Mouse (Mus musculus): ENCODE results near the gene Ly6g5c. TPM values are rescaled to one million over a fixed set of nuclear protein-coding genes. Genes with fewer than 3 reads are reported as not detected.

The Ly6g5c gene
- total and polyA plus RNA-seq, 2 experiments from 2014 or later: not detected

- Histone ChIP-seq H3K27ac (ENCODE audit: low read depth, low read length) (no peak overlapping the region), H3K9ac (replicated peaks; ENCODE audit: low read length, poor library complexity, severe bottlenecking) (no peak overlapping the region), H3K9me3 (ENCODE audit: low read length) (no peaks in the 10 kb centered on the region), H3K27me3 (ENCODE audit: insufficient read depth, low read length) (no peaks in the 10 kb centered on the region), H3K4me1 (ENCODE audit: insufficient read depth, low read length) (peaks cover 8% of the 10 kb centered on the region; the same call in 1 of the 2 replicates), H3K4me3 (ENCODE audit: low read depth, low read length) (no peak overlapping the region), H3K36me3 (ENCODE audit: insufficient read depth, low read length) (peaks cover 75% of the 10 kb centered on the region), H3K4me2 (ENCODE audit: low read depth, low read length, poor library complexity, severe bottlenecking) (no peak overlapping the region)
- no peak for DNase-seq (ENCODE audit: low spot score)
- TF ChIP-seq CTCF (IDR thresholded peaks at IDR 0.05): no peak
- 82% methylated on average over 7 of the region's 7 CpGs for WGBS
- ATAC-seq (ENCODE audit: low FRiP score): no peak
These were observed 51.6 kb downstream of the Ly6g5c start for GRCm38 (mm10) chr17:35159638-35160037.

- no peak overlapping the region for H3K27ac ChIP-seq (ENCODE audit: low read depth, low read length)
- WGBS: 80% methylated on average over 11 of the region's 11 CpGs
- no peak overlapping the region for H3K4me2 ChIP-seq (ENCODE audit: low read depth, low read length, poor library complexity, severe bottlenecking)
- ATAC-seq (ENCODE audit: low FRiP score): no peak
- H3K9ac ChIP-seq (replicated peaks; ENCODE audit: low read length, poor library complexity, severe bottlenecking): no peak overlapping the region
- TF ChIP-seq CTCF (IDR thresholded peaks at IDR 0.05): no peak
- peaks cover 58% of the 10 kb centered on the region for H3K36me3 ChIP-seq (ENCODE audit: insufficient read depth, low read length)
- no peaks in the 10 kb centered on the region for H3K9me3 ChIP-seq (ENCODE audit: low read length)
- DNase-seq (ENCODE audit: low spot score): no peak
- H3K4me1 ChIP-seq (ENCODE audit: insufficient read depth, low read length): peaks cover 10% of the 10 kb centered on the region; the same call in 1 of the 2 replicates
- no peaks in the 10 kb centered on the region for H3K27me3 ChIP-seq (ENCODE audit: insufficient read depth, low read length)
- no peak overlapping the region; the same call in 1 of the 2 replicates for H3K4me3 ChIP-seq (ENCODE audit: low read depth, low read length)
These were observed 53.3 kb downstream of the Ly6g5c start for GRCm38 (mm10) chr17:35161421-35161820.

Other genes with a start within 250 kb of the Ly6g5c start
Only the 30 nearest of the 43 such genes appear.
- 1.4 and 1.6 TPM in 2 replicates for gene Hspa1l, start 135.6 kb upstream of the Ly6g5c start, total RNA-seq (2014; rRNA removed)
- gene Hspa1l, start 135.6 kb upstream of the Ly6g5c start, polyA plus RNA-seq (2015; fragmentation: Nextera tagmentation; extraction: Ambion mirVana): 0.73 and 0.81 TPM in 2 replicates
- gene Lsm2, start 126.4 kb upstream of the Ly6g5c start, total RNA-seq (2014; rRNA removed): 17.6 and 35.3 TPM in 2 replicates
- gene Lsm2, start 126.4 kb upstream of the Ly6g5c start, polyA plus RNA-seq (2015; fragmentation: Nextera tagmentation; extraction: Ambion mirVana): 93.0 and 94.9 TPM in 2 replicates
- 89.0 and 97.8 TPM in 2 replicates for gene Vars, start 107.3 kb upstream of the Ly6g5c start, total RNA-seq (2014; rRNA removed)
- gene Vars, start 107.3 kb upstream of the Ly6g5c start, polyA plus RNA-seq (2015; fragmentation: Nextera tagmentation; extraction: Ambion mirVana): 39.7 and 40.9 TPM in 2 replicates
- gene Vwa7, start 91.7 kb upstream of the Ly6g5c start, total RNA-seq (2014; rRNA removed): 0.19 and 0.44 TPM in 2 replicates
- gene Vwa7, start 91.7 kb upstream of the Ly6g5c start, polyA plus RNA-seq (2015; fragmentation: Nextera tagmentation; extraction: Ambion mirVana): 0.06 and 0.14 TPM in 2 replicates
- 0.38 TPM in 1 of 2 replicates, not detected in the other for gene Sapcd1, start 80.3 kb upstream of the Ly6g5c start, total RNA-seq (2014; rRNA removed)
- gene Sapcd1, start 80.3 kb upstream of the Ly6g5c start, polyA plus RNA-seq (2015; fragmentation: Nextera tagmentation; extraction: Ambion mirVana): 1.5 and 1.6 TPM in 2 replicates
- 1.7 and 3.8 TPM in 2 replicates for gene Msh5, start 61.5 kb upstream of the Ly6g5c start, total RNA-seq (2014; rRNA removed)
- gene Msh5, start 61.5 kb upstream of the Ly6g5c start, polyA plus RNA-seq (2015; fragmentation: Nextera tagmentation; extraction: Ambion mirVana): 1.3 and 1.4 TPM in 2 replicates
- gene Clic1, start 58.3 kb upstream of the Ly6g5c start, total RNA-seq (2014; rRNA removed): 28.0 and 33.4 TPM in 2 replicates
- 40.0 and 41.9 TPM in 2 replicates for gene Clic1, start 58.3 kb upstream of the Ly6g5c start, polyA plus RNA-seq (2015; fragmentation: Nextera tagmentation; extraction: Ambion mirVana)
- 159 and 204 TPM in 2 replicates for gene Ddah2, start 49.2 kb upstream of the Ly6g5c start, total RNA-seq (2014; rRNA removed)
- 210 and 213 TPM in 2 replicates for gene Ddah2, start 49.2 kb upstream of the Ly6g5c start, polyA plus RNA-seq (2015; fragmentation: Nextera tagmentation; extraction: Ambion mirVana)
- 2.4 TPM in 1 of 2 replicates, not detected in the other for gene Ly6g6c, start 42.9 kb upstream of the Ly6g5c start, total RNA-seq (2014; rRNA removed)
- not detected in 2 replicates for gene Ly6g6c, start 42.9 kb upstream of the Ly6g5c start, polyA plus RNA-seq (2015; fragmentation: Nextera tagmentation; extraction: Ambion mirVana)
- gene Mpig6b, start 42.1 kb upstream of the Ly6g5c start, total RNA-seq (2014; rRNA removed): not detected in 2 replicates
- gene Mpig6b, start 42.1 kb upstream of the Ly6g5c start, polyA plus RNA-seq (2015; fragmentation: Nextera tagmentation; extraction: Ambion mirVana): not detected in 2 replicates
- not detected in 2 replicates for gene Ly6g6e, start 31.4 kb upstream of the Ly6g5c start, total RNA-seq (2014; rRNA removed)
- gene Ly6g6e, start 31.4 kb upstream of the Ly6g5c start, polyA plus RNA-seq (2015; fragmentation: Nextera tagmentation; extraction: Ambion mirVana): 0.31 TPM in 1 of 2 replicates, not detected in the other
- gene Ly6g6d, start 30.2 kb upstream of the Ly6g5c start, total RNA-seq (2014; rRNA removed): 1.4 TPM in 1 of 2 replicates, not detected in the other
- gene Ly6g6d, start 30.2 kb upstream of the Ly6g5c start, polyA plus RNA-seq (2015; fragmentation: Nextera tagmentation; extraction: Ambion mirVana): 0.98 and 1.1 TPM in 2 replicates
- gene Ly6g6f, start 22.7 kb upstream of the Ly6g5c start, total RNA-seq (2014; rRNA removed): not detected in 2 replicates
- not detected in 2 replicates for gene Ly6g6f, start 22.7 kb upstream of the Ly6g5c start, polyA plus RNA-seq (2015; fragmentation: Nextera tagmentation; extraction: Ambion mirVana)
- 98.9 and 151 TPM in 2 replicates for gene Abhd16a, start 19.0 kb upstream of the Ly6g5c start, total RNA-seq (2014; rRNA removed)
- 122 and 128 TPM in 2 replicates for gene Abhd16a, start 19.0 kb upstream of the Ly6g5c start, polyA plus RNA-seq (2015; fragmentation: Nextera tagmentation; extraction: Ambion mirVana)
- 0.99 and 3.7 TPM in 2 replicates for gene Ly6g5b, start 7.1 kb downstream of the Ly6g5c start, total RNA-seq (2014; rRNA removed)
- 1.3 and 1.8 TPM in 2 replicates for gene Ly6g5b, start 7.1 kb downstream of the Ly6g5c start, polyA plus RNA-seq (2015; fragmentation: Nextera tagmentation; extraction: Ambion mirVana)
- 11.7 and 17.0 TPM in 2 replicates for gene Gpank1, start 13.2 kb downstream of the Ly6g5c start, total RNA-seq (2014; rRNA removed)
- gene Gpank1, start 13.2 kb downstream of the Ly6g5c start, polyA plus RNA-seq (2015; fragmentation: Nextera tagmentation; extraction: Ambion mirVana): 20.2 and 21.0 TPM in 2 replicates
- 245 and 287 TPM in 2 replicates for gene Csnk2b, start 13.8 kb downstream of the Ly6g5c start, total RNA-seq (2014; rRNA removed)
- 325 and 332 TPM in 2 replicates for gene Csnk2b, start 13.8 kb downstream of the Ly6g5c start, polyA plus RNA-seq (2015; fragmentation: Nextera tagmentation; extraction: Ambion mirVana)
- gene D17H6S53E, start 18.1 kb downstream of the Ly6g5c start, total RNA-seq (2014; rRNA removed): 10.7 and 28.0 TPM in 2 replicates
- gene D17H6S53E, start 18.1 kb downstream of the Ly6g5c start, polyA plus RNA-seq (2015; fragmentation: Nextera tagmentation; extraction: Ambion mirVana): 9.6 and 10.3 TPM in 2 replicates
- 0.44 TPM in 1 of 2 replicates, not detected in the other for gene Apom, start 23.8 kb downstream of the Ly6g5c start, total RNA-seq (2014; rRNA removed)
- 0.22 TPM in 1 of 2 replicates, not detected in the other for gene Apom, start 23.8 kb downstream of the Ly6g5c start, polyA plus RNA-seq (2015; fragmentation: Nextera tagmentation; extraction: Ambion mirVana)
- gene Bag6, start 26.9 kb downstream of the Ly6g5c start, total RNA-seq (2014; rRNA removed): 330 and 339 TPM in 2 replicates
- gene Bag6, start 26.9 kb downstream of the Ly6g5c start, polyA plus RNA-seq (2015; fragmentation: Nextera tagmentation; extraction: Ambion mirVana): 62.3 and 68.9 TPM in 2 replicates
- 193 and 230 TPM in 2 replicates for gene Prrc2a, start 56.6 kb downstream of the Ly6g5c start, total RNA-seq (2014; rRNA removed)
- 85.7 and 88.0 TPM in 2 replicates for gene Prrc2a, start 56.6 kb downstream of the Ly6g5c start, polyA plus RNA-seq (2015; fragmentation: Nextera tagmentation; extraction: Ambion mirVana)
- 1.8 and 4.1 TPM in 2 replicates for gene Aif1, start 67.8 kb downstream of the Ly6g5c start, total RNA-seq (2014; rRNA removed)
- 9.2 and 9.5 TPM in 2 replicates for gene Aif1, start 67.8 kb downstream of the Ly6g5c start, polyA plus RNA-seq (2015; fragmentation: Nextera tagmentation; extraction: Ambion mirVana)
- gene Lst1, start 80.2 kb downstream of the Ly6g5c start, total RNA-seq (2014; rRNA removed): 5.9 and 26.7 TPM in 2 replicates
- 7.8 and 12.0 TPM in 2 replicates for gene Lst1, start 80.2 kb downstream of the Ly6g5c start, polyA plus RNA-seq (2015; fragmentation: Nextera tagmentation; extraction: Ambion mirVana)
- 1.4 and 2.1 TPM in 2 replicates for gene Ltb, start 86.2 kb downstream of the Ly6g5c start, total RNA-seq (2014; rRNA removed)
- 1.0 and 1.6 TPM in 2 replicates for gene Ltb, start 86.2 kb downstream of the Ly6g5c start, polyA plus RNA-seq (2015; fragmentation: Nextera tagmentation; extraction: Ambion mirVana)
- not detected in 2 replicates for gene Tnf, start 93.7 kb downstream of the Ly6g5c start, total RNA-seq (2014; rRNA removed)
- gene Tnf, start 93.7 kb downstream of the Ly6g5c start, polyA plus RNA-seq (2015; fragmentation: Nextera tagmentation; extraction: Ambion mirVana): 0.09 TPM in 1 of 2 replicates, not detected in the other
- gene Lta, start 97.1 kb downstream of the Ly6g5c start, total RNA-seq (2014; rRNA removed): 0.49 and 1.2 TPM in 2 replicates
- gene Lta, start 97.1 kb downstream of the Ly6g5c start, polyA plus RNA-seq (2015; fragmentation: Nextera tagmentation; extraction: Ambion mirVana): 0.98 and 1.2 TPM in 2 replicates
- gene Gm16181, start 112.6 kb downstream of the Ly6g5c start, total RNA-seq (2014; rRNA removed): not detected in 2 replicates
- gene Gm16181, start 112.6 kb downstream of the Ly6g5c start, polyA plus RNA-seq (2015; fragmentation: Nextera tagmentation; extraction: Ambion mirVana): 0.33 TPM in 1 of 2 replicates, not detected in the other
- gene Atp6v1g2, start 125.4 kb downstream of the Ly6g5c start, total RNA-seq (2014; rRNA removed): 109 and 117 TPM in 2 replicates
- gene Atp6v1g2, start 125.4 kb downstream of the Ly6g5c start, polyA plus RNA-seq (2015; fragmentation: Nextera tagmentation; extraction: Ambion mirVana): 210 and 232 TPM in 2 replicates
- gene Nfkbil1, start 127.5 kb downstream of the Ly6g5c start, total RNA-seq (2014; rRNA removed): 17.0 and 18.5 TPM in 2 replicates
- gene Nfkbil1, start 127.5 kb downstream of the Ly6g5c start, polyA plus RNA-seq (2015; fragmentation: Nextera tagmentation; extraction: Ambion mirVana): 11.2 and 12.3 TPM in 2 replicates
- gene Ddx39b, start 133.5 kb downstream of the Ly6g5c start, total RNA-seq (2014; rRNA removed): 261 and 288 TPM in 2 replicates
- 320 and 329 TPM in 2 replicates for gene Ddx39b, start 133.5 kb downstream of the Ly6g5c start, polyA plus RNA-seq (2015; fragmentation: Nextera tagmentation; extraction: Ambion mirVana)

Measured in midbrain, postnatal 0 days (tissue).